Mouse (Mus musculus) neural tube, embryonic 11.5 days (tissue): ENCODE measurements around the gene Nle1. TPM values are rescaled to one million over a fixed set of nuclear protein-coding genes. Genes with fewer than 3 reads are reported as not detected.

Experiments
- ATAC-seq: fragments of 200-750 bp; cut with Nextera tagmentation; 2 replicates; pipeline ENCODE4 v1.8.0; 2017; ENCODE audit warnings: moderate number of reproducible peaks, mild to moderate bottlenecking, moderate TSS enrichment, moderate library complexity; ENCODE audit not compliant: insufficient read depth, low FRiP score, low TSS enrichment
- DNase-seq: peaks from one replicate; pipeline ENCODE4 v3.0.0-alpha.2; 2015; ENCODE audit warnings: low spot score
- H3K27ac ChIP-seq: fragments of 300-500 bp; sonication (generic); 2 replicates; pipeline ENCODE4 v1.5.1; 2014; ENCODE audit warnings: low read depth, mild to moderate bottlenecking, low read length
- H3K27me3 ChIP-seq: fragments of 300-500 bp; sonication (generic); 2 replicates; pipeline ENCODE4 v1.6.1; 2014; ENCODE audit warnings: mild to moderate bottlenecking, low read length, mixed read lengths; ENCODE audit not compliant: control insufficient read depth, insufficient read depth
- H3K36me3 ChIP-seq: fragments of 300-500 bp; sonication (generic); 2 replicates; pipeline ENCODE4 v1.6.1; 2014; ENCODE audit warnings: mild to moderate bottlenecking, low read length, moderate library complexity, mixed read lengths; ENCODE audit not compliant: control insufficient read depth, insufficient read depth
- H3K4me1 ChIP-seq: fragments of 300-500 bp; sonication (generic); 2 replicates; pipeline ENCODE4 v1.6.1; 2014; ENCODE audit warnings: low read length, mixed read lengths; ENCODE audit not compliant: control insufficient read depth, insufficient read depth
- H3K4me2 ChIP-seq: fragments of 300-500 bp; sonication (generic); 2 replicates; pipeline ENCODE4 v1.6.1; 2014; ENCODE audit warnings: low read depth, mild to moderate bottlenecking, moderate library complexity
- H3K4me3 ChIP-seq: fragments of 300-500 bp; sonication (generic); 2 replicates; pipeline ENCODE4 v1.5.1; 2014; ENCODE audit warnings: low read depth, low read length
- H3K9ac ChIP-seq: fragments of 300-500 bp; sonication (generic); 2 replicates; pipeline ENCODE4 v1.6.1; 2014; ENCODE audit warnings: mild to moderate bottlenecking, low read length
- H3K9me3 ChIP-seq: fragments of 300-500 bp; sonication (generic); 2 replicates; pipeline ENCODE4 v1.6.1; 2016; ENCODE audit warnings: low read length; ENCODE audit not compliant: control insufficient read depth
- WGBS: fragments of 180-500 bp; shearing (Covaris S2); extraction: QIAGEN DNeasy Blood & Tissue Kit; methylation state at CpG from one replicate; pipeline ENCODE4 v1.1.7; 2014; 5-methylcytosine and 5-hydroxymethylcytosine counted together
- polyA plus RNA-seq: library from polyadenylated mRNA; unstranded; fragments of >200 nt; fragmentation: Nextera tagmentation; extraction: Ambion mirVana; gene quantifications from 2 replicates; pipeline ENCODE4 v1.2.1, GENCODE M21; 2014

The Nle1 gene
- polyA plus RNA-seq, 1 experiment from 2014 or later: 29.9 TPM

DNA sequence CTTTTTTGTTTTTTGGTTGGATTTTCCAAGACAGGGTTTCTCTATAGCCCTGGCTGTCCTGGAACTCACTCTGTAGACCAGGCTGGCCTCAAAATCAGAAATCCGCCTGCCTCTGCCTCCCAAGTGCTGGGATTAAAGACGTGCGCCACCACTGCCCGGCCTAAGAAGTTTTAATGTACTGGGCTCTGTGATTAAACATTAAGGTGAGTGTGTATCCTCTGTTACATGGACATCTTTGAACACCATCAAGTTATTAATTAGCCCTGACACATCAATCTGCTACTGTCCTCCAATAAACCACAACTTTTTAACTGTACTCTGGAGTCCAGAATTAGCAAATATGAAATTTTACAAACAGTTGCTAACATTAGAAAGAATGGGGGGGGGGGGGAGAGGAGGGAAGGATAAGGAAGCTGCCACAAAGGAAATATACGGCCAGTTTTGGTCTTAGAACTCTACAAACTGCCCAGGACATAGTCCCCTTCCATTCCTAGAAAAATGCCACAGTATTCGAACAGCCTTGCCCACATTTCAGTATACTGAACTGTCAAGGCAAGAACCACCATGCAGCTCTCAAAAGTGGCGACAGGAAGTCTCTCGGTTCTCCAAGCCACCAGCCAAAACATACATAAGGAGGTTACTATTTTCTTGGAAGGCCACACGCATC lies 38.6 kb downstream of the Nle1 start:
- Histone ChIP-seq H3K27me3 (no peaks in the 10 kb centered on the region), H3K36me3 (no peaks in the 10 kb centered on the region), H3K27ac (no peak overlapping the region), H3K9ac (no peak overlapping the region), H3K4me3 (peak overlapping the region; percentile 68; the same call in 1 of the 2 replicates), H3K4me2 (0 out of 2 replicates have a peak overlapping the region, but pooled peaks have one; percentile 12), H3K4me1 (no peaks in the 10 kb centered on the region), H3K9me3 (no peaks in the 10 kb centered on the region)
- ATAC-seq (no peak), DNase-seq (no peak)
- WGBS: 80% methylated on average over 9 of the region's 9 CpGs

DNA sequence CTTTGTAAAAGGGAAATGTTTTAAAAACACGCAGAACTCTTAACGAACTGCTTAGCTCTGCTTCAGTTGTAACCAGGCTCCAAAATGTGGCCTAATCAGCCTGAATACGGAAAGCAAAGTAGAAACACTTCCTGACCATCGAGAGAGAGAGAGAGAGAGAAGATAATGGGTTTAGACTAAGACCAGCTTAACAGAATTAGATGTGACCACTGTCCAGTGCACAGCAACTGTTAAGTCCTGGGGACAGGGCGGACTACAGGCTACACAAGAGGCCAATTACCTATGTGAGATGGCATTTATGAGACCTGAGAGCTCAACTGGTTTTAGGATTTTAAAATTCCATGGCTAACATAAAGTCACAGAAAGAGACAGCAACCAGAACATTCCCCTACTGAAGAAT lies 40.3 kb downstream of the Nle1 start:
- ATAC-seq (no peak), DNase-seq (no peak)
- no peak overlapping the region for H3K27ac ChIP-seq
- H3K9ac ChIP-seq: no peak overlapping the region
- no peak overlapping the region for H3K4me2 ChIP-seq
- H3K9me3 ChIP-seq: no peaks in the 10 kb centered on the region
- no peaks in the 10 kb centered on the region for H3K36me3 ChIP-seq
- no peaks in the 10 kb centered on the region for H3K27me3 ChIP-seq
- no peak overlapping the region for H3K4me3 ChIP-seq
- no peaks in the 10 kb centered on the region for H3K4me1 ChIP-seq
- WGBS: 88% methylated on average over 5 of the region's 5 CpGs

DNA sequence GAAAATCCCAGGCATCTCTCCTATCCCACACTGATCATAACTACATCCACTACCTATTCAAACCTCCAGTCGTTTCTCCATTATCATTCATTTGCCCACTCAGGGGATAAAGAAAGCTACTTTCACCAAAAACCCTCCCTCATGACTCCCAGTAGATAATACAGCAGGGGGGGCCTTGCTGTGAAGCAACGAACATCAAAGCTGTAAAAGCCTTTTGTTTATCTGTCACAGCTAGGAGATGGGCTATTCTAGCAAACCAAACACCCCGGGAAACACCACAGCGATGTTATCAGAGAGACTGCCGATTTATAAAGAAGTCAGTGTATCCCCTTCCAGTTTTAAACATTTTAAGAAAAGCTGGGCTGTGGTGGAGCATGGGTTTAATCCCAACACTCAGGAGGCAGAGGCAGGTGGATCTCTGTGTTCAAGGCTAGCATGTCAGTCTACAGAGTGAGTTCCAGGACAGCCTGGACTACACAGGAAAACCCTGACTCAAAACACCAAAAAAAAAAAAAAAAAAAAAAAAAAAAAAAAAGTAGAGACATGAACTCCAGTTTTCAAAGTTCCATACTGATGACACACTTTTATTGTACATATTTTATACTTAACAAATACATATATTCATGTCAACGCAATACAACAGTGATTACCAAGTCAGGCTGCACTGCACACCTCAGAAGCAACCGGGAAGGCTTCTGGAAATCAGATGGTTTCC lies 41.2 kb downstream of the Nle1 start:
- Histone ChIP-seq H3K27ac (no peak overlapping the region), H3K9ac (no peak overlapping the region), H3K27me3 (no peaks in the 10 kb centered on the region), H3K9me3 (no peaks in the 10 kb centered on the region), H3K4me1 (no peaks in the 10 kb centered on the region), H3K36me3 (no peaks in the 10 kb centered on the region), H3K4me3 (no peak overlapping the region), H3K4me2 (no peak overlapping the region)
- no peak for ATAC-seq
- WGBS: 27% methylated on average over 7 of the region's 7 CpGs
- DNase-seq: no peak

DNA sequence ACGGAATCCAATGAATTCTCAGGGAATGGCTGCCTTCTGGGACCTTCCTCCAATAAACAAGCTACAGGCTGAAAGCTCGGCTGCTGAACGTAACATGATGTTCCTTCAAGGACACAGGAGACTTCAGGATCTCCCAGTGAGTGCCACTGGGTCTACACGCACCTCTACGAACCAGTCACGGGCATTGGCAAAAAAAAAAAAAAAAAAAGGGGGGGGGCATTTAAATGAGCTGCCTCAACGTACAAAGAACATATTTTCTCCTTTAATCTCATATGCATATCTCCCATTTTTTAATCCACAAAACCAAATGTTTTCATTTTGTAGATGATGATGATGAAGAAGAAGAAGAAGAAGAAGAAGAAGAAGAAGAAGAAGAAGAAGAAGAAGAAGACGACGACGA lies 42.3 kb downstream of the Nle1 start:
- Histone ChIP-seq H3K36me3 (no peaks in the 10 kb centered on the region), H3K4me2 (no peak overlapping the region), H3K4me3 (no peak overlapping the region), H3K9ac (no peak overlapping the region), H3K27me3 (no peaks in the 10 kb centered on the region), H3K27ac (no peak overlapping the region), H3K4me1 (no peaks in the 10 kb centered on the region), H3K9me3 (no peaks in the 10 kb centered on the region)
- no peak for DNase-seq
- WGBS: 85% methylated on average over 10 of the region's 10 CpGs
- ATAC-seq: no peak

DNA sequence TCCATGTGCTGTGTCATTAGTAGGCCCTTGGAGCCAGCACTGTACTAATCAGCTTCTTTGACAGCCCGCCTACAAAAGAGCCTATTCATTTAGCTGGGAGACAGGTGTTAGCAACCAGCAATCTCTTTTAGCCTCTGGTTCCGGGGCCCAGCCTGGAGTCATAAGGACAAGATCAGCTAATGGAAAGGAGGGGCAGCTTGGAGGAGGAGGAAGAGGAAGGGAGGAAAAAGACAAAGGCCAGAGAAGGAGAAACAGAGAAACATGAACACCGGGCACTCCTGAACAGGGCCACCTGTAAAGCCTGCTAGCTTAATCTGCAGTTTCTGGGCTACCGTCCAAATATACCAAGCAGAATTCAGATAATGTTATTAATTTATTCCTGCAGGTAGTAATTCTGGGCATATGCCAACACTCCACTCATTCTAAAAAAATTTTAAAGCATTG lies 44.7 kb downstream of the Nle1 start:
- no peak for DNase-seq
- ATAC-seq: no peak
- Histone ChIP-seq H3K9me3 (no peaks in the 10 kb centered on the region), H3K4me1 (no peaks in the 10 kb centered on the region), H3K27ac (no peak overlapping the region), H3K4me3 (no peak overlapping the region), H3K9ac (no peak overlapping the region), H3K36me3 (no peaks in the 10 kb centered on the region), H3K27me3 (no peaks in the 10 kb centered on the region), H3K4me2 (no peak overlapping the region)
- WGBS: 60% methylated on average over 4 of the region's 4 CpGs

DNA sequence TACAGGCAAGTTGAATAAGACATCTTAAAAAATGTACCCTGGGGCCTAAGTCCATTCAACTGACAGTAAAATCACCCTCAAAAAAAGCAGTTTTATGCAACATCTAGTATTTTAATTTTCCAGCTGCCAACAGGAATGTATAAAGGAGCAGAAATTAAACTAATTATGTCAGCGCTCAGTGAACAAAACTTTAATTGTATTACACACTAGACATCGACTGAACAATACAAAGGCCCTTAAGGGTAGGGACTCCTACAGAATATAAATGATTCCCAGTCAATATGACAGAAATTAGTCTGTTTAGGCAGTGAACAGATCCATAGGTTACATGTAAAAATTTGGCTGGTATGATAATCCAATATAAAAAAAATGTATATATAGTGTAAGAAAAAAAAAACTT lies 45.2 kb downstream of the Nle1 start:
- 69% methylated on average over 2 of the region's 2 CpGs for WGBS
- no peak for DNase-seq
- ATAC-seq: no peak

DNA sequence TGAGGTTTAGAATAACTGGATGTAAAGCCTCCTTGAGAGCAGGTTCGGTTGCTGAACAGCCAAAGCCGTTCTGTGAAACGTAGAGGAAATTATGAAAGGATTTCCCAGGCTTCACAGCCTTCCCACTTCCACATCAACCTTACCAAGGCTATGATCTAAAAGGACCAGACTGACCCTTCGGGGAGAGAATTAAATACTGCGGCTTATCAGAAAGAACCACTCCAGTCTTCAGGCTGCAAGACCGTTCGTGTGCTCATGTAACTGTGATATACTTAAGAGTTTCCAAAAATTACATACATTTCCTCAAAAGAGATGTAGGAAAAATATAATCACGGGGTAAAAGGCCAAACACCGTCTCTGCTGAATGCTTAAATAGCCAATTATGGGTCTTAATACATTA lies 45.6 kb downstream of the Nle1 start:
- H3K4me3 ChIP-seq: no peak overlapping the region
- ATAC-seq (no peak), DNase-seq (no peak)
- 86% methylated on average over 9 of the region's 9 CpGs for WGBS
- H3K27ac ChIP-seq: no peak overlapping the region
- no peaks in the 10 kb centered on the region for H3K27me3 ChIP-seq
- no peaks in the 10 kb centered on the region for H3K4me1 ChIP-seq
- H3K9me3 ChIP-seq: no peaks in the 10 kb centered on the region
- H3K4me2 ChIP-seq: no peak overlapping the region
- H3K9ac ChIP-seq: no peak overlapping the region
- no peaks in the 10 kb centered on the region for H3K36me3 ChIP-seq

More for the DNA sequence above, 45.2 kb downstream of the Nle1 start:
- no peak overlapping the region for H3K4me2 ChIP-seq
- no peaks in the 10 kb centered on the region for H3K36me3 ChIP-seq
- H3K4me3 ChIP-seq: no peak overlapping the region
- no peak overlapping the region for H3K9ac ChIP-seq
- no peak overlapping the region for H3K27ac ChIP-seq
- H3K9me3 ChIP-seq: no peaks in the 10 kb centered on the region
- H3K4me1 ChIP-seq: no peaks in the 10 kb centered on the region
- no peaks in the 10 kb centered on the region for H3K27me3 ChIP-seq

DNA sequence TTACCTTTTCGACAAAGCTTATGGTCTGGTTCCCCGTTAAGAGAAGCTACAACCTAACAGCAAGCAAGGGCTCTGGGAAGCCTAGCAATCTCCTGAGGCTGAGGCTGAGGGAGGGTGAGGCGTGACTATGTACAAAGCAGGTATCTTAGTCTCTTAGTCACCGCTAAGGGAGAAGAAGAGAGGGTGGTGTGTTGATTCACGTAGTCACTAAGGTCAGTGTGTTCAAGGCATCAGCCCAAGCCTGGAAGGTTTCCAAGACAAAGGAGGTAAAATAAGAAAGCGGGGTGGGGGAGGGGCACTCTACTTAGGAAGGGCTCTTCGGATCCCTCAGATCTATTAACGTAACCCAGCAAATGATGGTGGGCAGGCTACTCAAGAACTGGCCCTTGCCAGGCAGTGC lies 46.7 kb downstream of the Nle1 start:
- WGBS: 71% methylated on average over 8 of the region's 8 CpGs
- Histone ChIP-seq H3K9ac (no peak overlapping the region), H3K4me1 (no peaks in the 10 kb centered on the region), H3K27ac (no peak overlapping the region), H3K4me2 (no peak overlapping the region), H3K27me3 (no peaks in the 10 kb centered on the region), H3K9me3 (no peaks in the 10 kb centered on the region), H3K4me3 (no peak overlapping the region), H3K36me3 (no peaks in the 10 kb centered on the region)
- ATAC-seq (no peak), DNase-seq (no peak)

DNA sequence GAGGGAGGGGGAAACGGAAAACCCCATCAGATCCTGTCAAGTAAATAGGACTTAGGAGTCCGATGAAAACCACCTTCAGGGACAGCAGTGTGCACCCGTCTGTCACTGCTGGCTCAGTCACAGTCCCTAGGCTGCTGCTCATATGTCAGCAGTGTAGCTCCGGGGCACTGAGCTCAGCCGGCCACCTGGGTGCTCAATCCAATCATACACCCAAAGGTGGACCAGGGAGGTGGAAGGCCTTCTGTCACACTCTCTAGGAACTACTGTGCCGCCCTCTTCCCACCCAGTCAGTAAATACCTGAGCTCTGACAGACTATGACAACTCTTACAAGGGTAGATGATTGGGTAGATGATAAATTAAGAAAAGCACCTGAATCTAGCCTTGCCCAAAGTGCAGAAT lies 47.5 kb downstream of the Nle1 start:
- WGBS: 87% methylated on average over 6 of the region's 6 CpGs
- H3K9ac ChIP-seq: no peak overlapping the region
- ATAC-seq (no peak), DNase-seq (no peak)
- H3K36me3 ChIP-seq: no peaks in the 10 kb centered on the region
- H3K9me3 ChIP-seq: no peaks in the 10 kb centered on the region
- no peaks in the 10 kb centered on the region for H3K27me3 ChIP-seq
- no peak overlapping the region for H3K4me3 ChIP-seq
- H3K27ac ChIP-seq: no peak overlapping the region
- no peak overlapping the region for H3K4me2 ChIP-seq
- H3K4me1 ChIP-seq: no peaks in the 10 kb centered on the region
